Mouse (Mus musculus) hindbrain, embryonic 11.5 days (tissue): ENCODE measurements around the gene Nfix. TPM values are rescaled to one million over a fixed set of nuclear protein-coding genes. Genes with fewer than 3 reads are reported as not detected.
A peak's percentile ranks its signal among the peaks of the same experiment; 100 is the strongest.

ENCODE experiments used
- ATAC-seq: fragments of 200-750 bp; cut with Nextera tagmentation; 2 replicates; pipeline ENCODE4 v1.8.0; 2017; ENCODE audit warnings: mild to moderate bottlenecking, moderate TSS enrichment, moderate library complexity; ENCODE audit not compliant: low FRiP score
- DNase-seq: peaks from one replicate; pipeline ENCODE4 v3.0.0-alpha.2; 2015; ENCODE audit warnings: low spot score
- H3K27ac ChIP-seq: fragments of 300-500 bp; sonication (generic); 2 replicates; pipeline ENCODE4 v1.5.1; 2014; ENCODE audit warnings: mild to moderate bottlenecking, low read depth, low read length
- H3K27me3 ChIP-seq: fragments of 300-500 bp; sonication (generic); 2 replicates; pipeline ENCODE4 v1.6.1; 2014; ENCODE audit warnings: mild to moderate bottlenecking, low read length, moderate library complexity, mixed read lengths; ENCODE audit not compliant: control insufficient read depth, insufficient read depth
- H3K36me3 ChIP-seq: fragments of 300-500 bp; sonication (generic); 2 replicates; pipeline ENCODE4 v1.6.1; 2014; ENCODE audit warnings: mild to moderate bottlenecking, low read length, moderate library complexity, mixed read lengths; ENCODE audit not compliant: control insufficient read depth, insufficient read depth
- H3K4me1 ChIP-seq: fragments of 300-500 bp; sonication (generic); replicated peaks from 2 replicates; pipeline ENCODE4 v1.6.1; 2014; ENCODE audit warnings: low read length, mixed read lengths; ENCODE audit not compliant: control insufficient read depth, insufficient read depth
- H3K4me2 ChIP-seq: fragments of 300-500 bp; sonication (generic); replicated peaks from 2 replicates; pipeline ENCODE4 v1.6.1; 2014; ENCODE audit warnings: mild to moderate bottlenecking, low read depth, low read length
- H3K4me3 ChIP-seq: fragments of 300-500 bp; sonication (generic); 2 replicates; pipeline ENCODE4 v1.5.1; 2014; ENCODE audit warnings: low read depth, low read length
- H3K9ac ChIP-seq: fragments of 300-500 bp; sonication (generic); 2 replicates; pipeline ENCODE4 v1.6.1; 2014; ENCODE audit warnings: low read depth, low read length
- H3K9me3 ChIP-seq: fragments of 300-500 bp; sonication (generic); 2 replicates; pipeline ENCODE4 v1.6.1; 2016; ENCODE audit warnings: low read length; ENCODE audit not compliant: control insufficient read depth
- WGBS: fragments of 180-500 bp; shearing (Covaris S2); extraction: QIAGEN DNeasy Blood & Tissue Kit; methylation state at CpG from one replicate; pipeline ENCODE4 v1.1.7; 2014; 5-methylcytosine and 5-hydroxymethylcytosine counted together
- polyA plus RNA-seq: library from polyadenylated mRNA; unstranded; fragments of >200 nt; fragmentation: Nextera tagmentation; extraction: Ambion mirVana; gene quantifications from 2 replicates; pipeline ENCODE4 v1.2.1, GENCODE M21; 2014

Nfix gene
- polyA plus RNA-seq, 1 experiment from 2014 or later, result 3.0 TPM

GRCm38 (mm10) chr8:84787523-84788302 is 12.4 kb downstream of the Nfix start:
- Histone ChIP-seq H3K4me2 (no peak overlapping the region), H3K36me3 (no peaks in the 10 kb centered on the region), H3K9ac (no peak overlapping the region), H3K4me1 (no peaks in the 10 kb centered on the region), H3K27ac (no peak overlapping the region), H3K4me3 (no peak overlapping the region), H3K27me3 (peaks cover 96% of the 10 kb centered on the region), H3K9me3 (no peaks in the 10 kb centered on the region)
- ATAC-seq (no peak), DNase-seq (peak; percentile 34)
- WGBS, result 4% methylated on average over 14 of the region's 14 CpGs

DNA sequence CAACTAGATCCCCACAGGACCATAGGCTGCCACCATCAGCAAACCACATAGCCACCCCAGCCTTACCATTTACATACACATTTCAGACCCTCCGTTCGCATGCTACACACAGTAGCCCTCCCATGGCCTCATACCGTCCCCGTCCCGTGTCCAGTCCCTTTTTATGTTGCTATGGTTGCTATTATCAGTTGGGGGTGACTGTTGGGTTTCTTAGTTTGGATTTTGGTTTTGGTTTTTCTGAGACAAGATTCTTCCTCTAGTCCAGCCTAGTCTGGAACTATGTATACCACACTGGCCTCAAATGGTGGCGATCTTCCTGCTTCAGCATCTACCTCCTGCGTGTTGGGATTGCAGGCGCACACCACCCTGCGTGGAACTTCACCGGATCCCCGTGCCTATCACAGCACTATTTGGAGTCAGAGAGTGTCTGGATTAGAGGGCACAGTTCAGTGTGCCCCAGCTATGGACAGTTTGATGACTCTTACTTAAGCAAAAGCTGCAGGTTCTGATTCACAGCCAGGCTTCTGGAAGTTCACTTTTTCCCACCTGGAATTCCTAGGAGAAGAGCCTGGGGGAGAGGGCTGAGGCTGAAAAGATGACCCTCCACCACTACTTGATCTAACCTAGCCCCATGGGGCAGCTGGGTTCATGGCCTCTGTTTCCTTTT is 13.2 kb downstream of the Nfix start:
- DNase-seq (peak; percentile 48), ATAC-seq (no peak)
- Histone ChIP-seq H3K27me3 (peaks cover 97% of the 10 kb centered on the region), H3K4me1 (no peaks in the 10 kb centered on the region), H3K4me3 (no peak overlapping the region), H3K9ac (no peak overlapping the region), H3K9me3 (no peaks in the 10 kb centered on the region), H3K27ac (no peak overlapping the region), H3K36me3 (no peaks in the 10 kb centered on the region), H3K4me2 (no peak overlapping the region)
- WGBS, result 2% methylated on average over 11 of the region's 11 CpGs

DNA sequence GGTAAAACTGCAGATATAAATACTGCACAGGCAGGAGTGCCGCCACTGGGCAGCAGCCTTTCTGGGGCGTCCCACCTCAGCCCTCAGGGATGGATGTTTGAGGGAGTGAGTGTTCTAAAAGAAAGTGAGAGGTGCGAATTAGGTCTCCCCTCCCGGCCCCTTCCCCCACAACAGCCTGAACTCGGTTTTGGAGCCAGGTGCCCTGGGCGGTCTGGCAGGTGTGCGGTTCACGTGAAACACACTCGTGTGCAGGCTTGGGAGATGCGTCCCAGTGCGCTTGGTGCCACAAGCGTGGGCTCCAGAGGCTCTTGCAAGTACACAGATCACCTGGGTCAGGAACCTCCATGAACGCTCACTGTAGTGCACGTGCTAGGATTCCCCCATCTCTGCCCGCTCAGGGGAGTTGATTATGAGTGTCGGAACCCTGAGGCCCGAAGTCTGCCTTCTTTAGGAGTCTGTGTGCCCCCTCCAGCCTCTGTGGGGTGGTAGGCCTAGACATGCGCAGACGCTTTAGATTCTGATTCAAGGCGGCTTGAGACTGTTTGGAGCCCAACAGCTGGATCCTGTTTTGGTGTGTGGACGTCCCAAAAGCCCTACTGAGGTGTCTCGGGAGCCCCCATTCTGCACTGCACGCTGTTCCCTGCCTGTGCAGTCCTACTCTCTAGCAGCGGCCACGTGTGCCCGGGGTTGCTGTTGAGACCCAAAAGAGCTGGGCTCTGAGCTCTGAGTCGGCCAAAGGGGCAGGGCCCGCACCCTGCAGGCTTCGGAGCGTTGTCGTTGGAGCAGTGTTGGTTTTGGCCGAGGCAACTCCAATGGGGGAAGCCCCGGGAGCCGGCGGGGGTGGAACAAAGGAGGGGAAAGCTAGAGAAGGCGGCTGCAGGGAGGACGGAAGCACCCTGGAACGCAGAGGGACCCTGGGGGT is 14.1 kb downstream of the Nfix start:
- no peaks in the 10 kb centered on the region for H3K9me3 ChIP-seq
- ATAC-seq (no peak), DNase-seq (peak; percentile 58)
- no peaks in the 10 kb centered on the region for H3K4me1 ChIP-seq
- no peaks in the 10 kb centered on the region for H3K36me3 ChIP-seq
- no peak overlapping the region for H3K9ac ChIP-seq
- under 1% methylated on average over 38 of the region's 38 CpGs for WGBS
- no peak overlapping the region for H3K4me2 ChIP-seq
- no peak overlapping the region for H3K27ac ChIP-seq
- no peak overlapping the region for H3K4me3 ChIP-seq
- H3K27me3 ChIP-seq, result peaks cover 99% of the 10 kb centered on the region

GRCm38 (mm10) chr8:84785506-84785755 is 14.7 kb downstream of the Nfix start:
- Histone ChIP-seq H3K9me3 (no peaks in the 10 kb centered on the region), H3K36me3 (no peaks in the 10 kb centered on the region), H3K9ac (no peak overlapping the region), H3K4me3 (no peak overlapping the region), H3K27ac (no peak overlapping the region), H3K4me2 (no peak overlapping the region), H3K27me3 (peaks cover 99% of the 10 kb centered on the region), H3K4me1 (no peaks in the 10 kb centered on the region)
- WGBS, result under 1% methylated on average over 11 of the region's 11 CpGs
- ATAC-seq, result no peak
- DNase-seq, result no peak

DNA sequence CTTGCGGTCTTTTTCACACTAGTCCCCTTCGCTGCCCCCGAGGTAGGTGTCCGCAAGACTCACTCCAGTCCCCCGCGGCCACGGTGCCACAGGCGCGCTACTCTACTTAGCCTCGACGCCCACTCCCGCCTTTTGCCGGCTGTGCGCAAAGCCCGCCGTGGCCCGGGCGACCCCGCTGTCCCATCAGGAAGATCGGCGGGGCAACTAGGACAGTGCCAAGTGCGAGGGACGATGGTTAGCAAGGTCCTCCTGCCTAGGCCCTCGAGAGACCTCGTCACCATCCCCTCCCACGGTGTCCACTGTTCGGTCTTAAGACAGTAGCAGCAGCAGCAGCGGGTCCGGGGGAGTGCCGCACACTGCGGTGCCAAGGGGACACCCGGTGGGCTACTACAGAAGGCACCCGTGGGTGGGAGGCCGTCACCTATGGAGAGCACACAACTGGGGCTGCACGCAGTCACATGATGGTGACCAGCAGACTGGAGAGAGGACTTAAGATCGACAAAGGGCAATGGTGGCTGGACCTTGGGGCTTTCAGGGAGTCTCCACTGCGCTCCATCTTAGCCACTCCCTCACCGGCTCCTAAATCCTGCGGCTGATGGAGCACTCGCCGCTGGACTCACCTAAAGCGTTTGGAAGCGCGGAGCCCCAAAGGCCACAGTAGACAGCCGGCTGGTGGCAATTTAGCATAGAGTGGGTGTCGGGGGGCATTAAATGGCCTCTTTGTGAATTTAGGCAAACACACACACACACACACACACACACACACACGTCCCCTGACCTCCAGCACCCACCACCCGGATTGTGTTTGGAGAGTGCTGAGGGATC is 15.3 kb downstream of the Nfix start:
- H3K36me3 ChIP-seq, result no peaks in the 10 kb centered on the region
- peaks cover 99% of the 10 kb centered on the region for H3K27me3 ChIP-seq
- DNase-seq, result peak; percentile 58
- under 1% methylated on average over 47 of the region's 48 CpGs for WGBS
- no peaks in the 10 kb centered on the region for H3K4me1 ChIP-seq
- H3K9ac ChIP-seq, result no peak overlapping the region
- no peak overlapping the region for H3K27ac ChIP-seq
- H3K4me2 ChIP-seq, result no peak overlapping the region
- H3K9me3 ChIP-seq, result no peaks in the 10 kb centered on the region
- H3K4me3 ChIP-seq, result no peak overlapping the region
- ATAC-seq, result no peak

DNA sequence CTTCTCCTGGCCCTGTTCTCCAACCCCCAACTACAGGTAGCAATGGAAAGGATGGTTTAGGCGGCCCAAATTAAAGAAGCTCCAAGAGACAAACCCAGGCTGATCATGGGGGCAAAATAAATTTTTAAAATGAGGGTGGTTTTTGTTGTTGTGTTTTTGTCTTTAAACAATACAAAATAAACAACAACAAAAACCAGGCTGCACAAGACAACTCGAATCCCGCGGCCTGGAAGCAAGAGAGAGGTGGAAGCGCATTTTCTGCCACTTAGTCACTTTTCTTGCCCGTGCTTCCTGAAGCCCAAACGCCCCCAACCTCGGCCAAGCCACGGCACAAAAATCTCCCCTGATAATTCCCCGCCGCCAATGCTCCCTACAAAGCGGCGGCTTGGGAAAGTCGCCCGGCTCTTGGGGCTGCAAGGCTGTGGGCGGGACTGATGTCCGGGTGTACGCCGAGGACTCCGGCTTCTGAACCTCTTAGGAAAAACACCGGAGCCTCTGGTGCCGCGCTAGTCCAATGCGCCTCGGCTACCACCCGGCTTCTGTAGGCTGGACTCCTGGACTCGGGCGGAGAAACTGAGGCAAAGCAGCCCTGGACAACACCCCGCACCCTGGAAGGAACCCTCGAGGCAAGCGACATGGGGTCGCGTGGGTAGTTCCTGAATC is 16.1 kb downstream of the Nfix start:
- no peak; the same call in 1 of the 2 replicates for ATAC-seq
- H3K4me1 ChIP-seq, result no peaks in the 10 kb centered on the region; the same call in 1 of the 2 replicates
- H3K9ac ChIP-seq, result no peak overlapping the region
- H3K27ac ChIP-seq, result no peak overlapping the region
- H3K4me3 ChIP-seq, result no peak overlapping the region
- no peaks in the 10 kb centered on the region for H3K9me3 ChIP-seq
- H3K4me2 ChIP-seq, result no peak overlapping the region
- peak; percentile 60 for DNase-seq
- H3K27me3 ChIP-seq, result peaks cover 99% of the 10 kb centered on the region
- H3K36me3 ChIP-seq, result no peaks in the 10 kb centered on the region
- WGBS, result under 1% methylated on average over 33 of the region's 33 CpGs

GRCm38 (mm10) chr8:84783198-84783918 is 16.8 kb downstream of the Nfix start:
- ATAC-seq, result no peak
- Histone ChIP-seq H3K4me3 (no peak overlapping the region), H3K9ac (no peak overlapping the region), H3K4me2 (no peak overlapping the region), H3K27me3 (peaks cover 99% of the 10 kb centered on the region), H3K9me3 (no peaks in the 10 kb centered on the region), H3K36me3 (no peaks in the 10 kb centered on the region), H3K4me1 (no peaks in the 10 kb centered on the region; the same call in 1 of the 2 replicates), H3K27ac (no peak overlapping the region)
- WGBS, result 2% methylated on average over 11 of the region's 11 CpGs
- peak; percentile 57 for DNase-seq
